Mouse (Mus musculus) G1E (cell line): ENCODE measurements around the gene Atp7a. TPM values are rescaled to one million over a fixed set of nuclear protein-coding genes. Genes with fewer than 3 reads are reported as not detected.

Experiments
- ATAC-seq: 2 replicates; pipeline ENCODE4 v1.8.0; 2016; ENCODE audit warnings: mild to moderate bottlenecking; ENCODE audit not compliant: insufficient number of reproducible peaks, poor library complexity, low FRiP score, severe bottlenecking; ENCODE audit errors: extremely low read depth
- DNase-seq: peaks from one replicate; pipeline ENCODE4 v3.0.0; 2012; ENCODE audit warnings: low spot score
- H3K27me3 ChIP-seq: 2 replicates; pipeline ENCODE4 v1.6.1; 2012; ENCODE audit warnings: mild to moderate bottlenecking, low read length, inconsistent platforms; ENCODE audit not compliant: insufficient read depth
- H3K36me3 ChIP-seq: replicated peaks from 2 replicates; pipeline ENCODE3; 2012; ENCODE audit warnings: mild to moderate bottlenecking, inconsistent platforms
- H3K4me1 ChIP-seq: 2 replicates; pipeline ENCODE4 v1.6.1; 2012; ENCODE audit warnings: low read depth, low read length, inconsistent platforms, mixed read lengths; ENCODE audit not compliant: insufficient read depth
- H3K4me3 ChIP-seq: 2 replicates; pipeline ENCODE4 v1.5.1; 2012; ENCODE audit warnings: low read depth, mild to moderate bottlenecking, inconsistent platforms, low read length, moderate library complexity, mixed read lengths
- H3K9me3 ChIP-seq: replicated peaks from 2 replicates; pipeline ENCODE4 v1.6.1; 2012; ENCODE audit warnings: inconsistent platforms
- CTCF ChIP-seq: IDR thresholded peaks from 2 replicates; pipeline ENCODE4 v1.5.1; 2012; ENCODE audit warnings: low read depth, low read length, inconsistent platforms, mixed read lengths
- GATA1 ChIP-seq: IDR thresholded peaks from 2 replicates; pipeline ENCODE4 v1.6.1; 2012; ENCODE audit warnings: borderline replicate concordance, low read length, inconsistent platforms, mixed read lengths
- GATA2 ChIP-seq: IDR thresholded peaks from 2 replicates; pipeline ENCODE4 v1.6.1; 2012; ENCODE audit warnings: low read depth, low read length, inconsistent platforms, borderline replicate concordance
- POLR2AphosphoS5 ChIP-seq: IDR thresholded peaks from 2 replicates; pipeline ENCODE4 v1.6.1; 2012; ENCODE audit warnings: low read depth, low read length, inconsistent platforms; ENCODE audit not compliant: insufficient replicate concordance
- TAL1 ChIP-seq: conservative IDR thresholded peaks from 2 replicates; pipeline ENCODE4 v1.6.1; 2012; ENCODE audit warnings: low read depth, low read length, inconsistent platforms, mixed read lengths
- polyA plus RNA-seq: library from polyadenylated mRNA; stranded (reverse); fragments of >175 nt; gene quantifications from 2 replicates; pipeline ENCODE4 v1.2.3, GENCODE M21; 2012
- total RNA-seq, 2 experiments: library from RNA; stranded (forward) in 1 of 2; stranded (reverse) in 1 of 2; fragments of 200-1000 nt in 1 of 2; fragments of >200 nt in 1 of 2; fragmentation: Nextera tagmentation in 1 of 2; gene quantifications; 2 replicates each; pipeline ENCODE4 v1.2.3; 2014 to 2017

The Atp7a gene
- total and polyA plus RNA-seq, 3 experiments, result 1.1 to 49.7 (median 20.3) TPM

GRCm38 (mm10) chrX:106080811-106081443 lies 53.9 kb downstream of the Atp7a start:
- Histone ChIP-seq H3K36me3 (peaks cover 13% of the 10 kb centered on the region), H3K4me3 (no peak overlapping the region), H3K27me3 (no peaks in the 10 kb centered on the region), H3K4me1 (peaks cover 13% of the 10 kb centered on the region; the same call in 1 of the 2 replicates), H3K9me3 (no peaks in the 10 kb centered on the region)
- no peak for ATAC-seq
- no peak for TF ChIP-seq GATA1
- DNase-seq, result no peak

GRCm38 (mm10) chrX:106082518-106082917 lies 55.4 kb downstream of the Atp7a start:
- Histone ChIP-seq H3K27me3 (no peaks in the 10 kb centered on the region), H3K4me3 (no peak overlapping the region), H3K9me3 (no peaks in the 10 kb centered on the region), H3K4me1 (peaks cover 13% of the 10 kb centered on the region; the same call in 1 of the 2 replicates), H3K36me3 (peaks cover 20% of the 10 kb centered on the region)
- ATAC-seq (no peak), DNase-seq (no peak)
- no peak for TF ChIP-seq CTCF
- TF ChIP-seq TAL1, result no peak
- no peak for TF ChIP-seq GATA2
- TF ChIP-seq GATA1, result no peak
- no peak for TF ChIP-seq POLR2AphosphoS5

- no peaks in the 10 kb centered on the region for H3K27me3 ChIP-seq
- TF ChIP-seq POLR2AphosphoS5 (no peak), CTCF (no peak), GATA2 (no peak), GATA1 (no peak), TAL1 (no peak)
- no peaks in the 10 kb centered on the region for H3K9me3 ChIP-seq
- ATAC-seq, result no peak
- no peak for DNase-seq
- no peak overlapping the region for H3K4me3 ChIP-seq
- H3K4me1 ChIP-seq, result peaks cover 17% of the 10 kb centered on the region; the same call in 1 of the 2 replicates
- H3K36me3 ChIP-seq, result peaks cover 23% of the 10 kb centered on the region
These were observed 58.1 kb downstream of the Atp7a start for GRCm38 (mm10) chrX:106085132-106085531.

- ATAC-seq (no peak), DNase-seq (no peak)
- Histone ChIP-seq H3K36me3 (peaks cover 23% of the 10 kb centered on the region), H3K4me1 (peaks cover 17% of the 10 kb centered on the region; the same call in 1 of the 2 replicates), H3K4me3 (no peak overlapping the region), H3K9me3 (no peaks in the 10 kb centered on the region), H3K27me3 (no peaks in the 10 kb centered on the region)
- TF ChIP-seq GATA2 (no peak), CTCF (no peak), GATA1 (no peak), POLR2AphosphoS5 (no peak), TAL1 (no peak)
These were observed 58.5 kb downstream of the Atp7a start for GRCm38 (mm10) chrX:106085564-106085963.

GRCm38 (mm10) chrX:106092939-106093338 lies 65.9 kb downstream of the Atp7a start:
- no peak for DNase-seq
- Histone ChIP-seq H3K4me3 (no peak overlapping the region), H3K9me3 (no peaks in the 10 kb centered on the region)

GRCm38 (mm10) chrX:106105464-106105863 lies 78.4 kb downstream of the Atp7a start:
- Histone ChIP-seq H3K9me3 (no peaks in the 10 kb centered on the region), H3K4me1 (no peaks in the 10 kb centered on the region; the same call in 1 of the 2 replicates), H3K4me3 (no peak overlapping the region), H3K36me3 (peaks cover 42% of the 10 kb centered on the region), H3K27me3 (no peaks in the 10 kb centered on the region)
- TF ChIP-seq GATA1 (no peak), CTCF (no peak), GATA2 (no peak), TAL1 (no peak), POLR2AphosphoS5 (no peak)
- DNase-seq (no peak), ATAC-seq (no peak)

More at GRCm38 (mm10) chrX:106092939-106093338, 65.9 kb downstream of the Atp7a start:
- peaks cover 18% of the 10 kb centered on the region for H3K36me3 ChIP-seq
- no peak for ATAC-seq
- no peaks in the 10 kb centered on the region for H3K27me3 ChIP-seq
- no peak for TF ChIP-seq CTCF
- no peak for TF ChIP-seq GATA2
- no peak for TF ChIP-seq TAL1
- TF ChIP-seq POLR2AphosphoS5, result no peak
- TF ChIP-seq GATA1, result no peak
- H3K4me1 ChIP-seq, result 0 out of 2 replicates have a peak, but pooled peaks cover 4% of the 10 kb centered on the region
